Mouse (Mus musculus): ENCODE data around the gene Cryaa.

Gene Cryaa

DNA sequence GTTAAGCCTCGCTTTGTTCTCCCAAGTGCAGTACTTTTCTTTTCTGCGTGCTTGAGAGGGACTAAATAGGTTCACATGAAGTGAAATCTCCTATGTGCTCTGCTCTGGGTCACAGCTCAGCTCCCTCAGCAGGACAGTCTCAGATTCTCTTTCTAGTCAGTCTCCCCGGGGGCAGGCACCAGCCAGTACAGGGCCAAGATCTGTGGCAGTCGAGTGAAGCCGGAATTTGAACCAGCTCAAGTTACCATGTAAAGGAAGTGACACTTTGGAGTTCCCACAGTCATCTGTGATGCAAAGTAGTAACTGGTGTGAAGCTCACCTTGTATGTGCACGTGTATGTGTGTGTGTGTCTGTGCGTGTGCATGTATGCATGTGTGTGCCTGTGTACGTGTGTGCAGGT lies 32.8 kb downstream of the Cryaa start:
- no peak for DNase-seq

DNA sequence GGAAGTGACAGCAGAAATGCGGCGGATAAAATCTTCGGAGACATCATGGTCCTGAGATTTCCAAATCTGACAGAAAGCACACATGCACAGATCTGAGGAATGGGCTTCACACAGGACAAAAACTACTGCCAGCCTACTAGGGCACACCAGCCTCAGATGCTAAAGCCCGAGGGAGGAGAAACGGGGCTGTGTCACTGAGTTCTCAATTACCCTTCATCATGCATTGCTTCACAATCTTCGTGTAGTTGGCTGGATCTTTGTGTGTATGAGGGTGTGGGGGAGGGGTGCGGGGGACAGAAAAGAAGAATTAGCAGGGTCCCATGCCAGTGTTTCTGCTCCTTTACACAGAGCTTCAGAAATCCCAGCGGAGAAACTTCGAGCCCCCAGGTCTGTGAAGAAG lies 36.1 kb downstream of the Cryaa start:
- DNase-seq, result no peak

DNA sequence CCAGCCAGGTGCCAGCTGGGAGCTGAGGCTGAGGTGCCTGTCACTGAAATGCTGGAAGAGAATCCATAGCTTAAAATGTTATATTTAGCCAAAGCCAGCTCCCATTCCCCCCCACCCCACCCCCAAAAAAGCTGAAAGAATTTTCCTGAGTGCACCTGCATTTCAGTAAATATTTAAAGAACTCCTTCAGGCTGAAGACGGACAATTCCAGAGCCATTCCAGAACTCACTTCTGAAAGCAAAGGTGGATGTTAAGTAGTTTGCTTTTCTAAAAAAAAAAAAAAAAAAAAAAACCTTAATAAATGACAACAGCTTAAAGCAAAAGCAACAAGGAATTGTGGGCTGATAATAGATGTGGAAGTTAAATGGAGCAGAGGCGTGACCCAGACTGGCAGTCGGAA lies 36.5 kb downstream of the Cryaa start:
- DNase-seq, result no peak

GRCm38 (mm10) chr17:31715006-31715405 lies 37.4 kb downstream of the Cryaa start:
- no peak for DNase-seq

DNA sequence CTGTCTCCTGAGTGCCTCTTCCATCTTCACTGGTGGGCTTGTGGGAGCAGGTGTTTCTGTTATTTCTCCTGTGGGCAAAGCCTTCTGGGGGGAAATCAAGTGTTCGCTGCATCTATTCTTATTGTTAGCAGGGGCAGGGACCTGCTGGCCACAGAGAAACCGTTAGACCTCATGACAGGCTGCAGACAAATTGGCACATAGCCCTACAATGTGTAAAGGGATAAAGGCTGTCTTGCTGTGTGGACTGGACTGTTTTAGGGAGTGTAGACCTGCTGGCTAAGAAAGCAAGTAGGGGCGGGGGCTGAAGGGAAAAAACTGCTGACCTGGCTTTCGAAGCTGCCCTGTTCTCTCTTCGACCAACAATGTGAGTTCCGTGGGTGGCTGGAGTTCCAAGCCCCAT lies 44.0 kb downstream of the Cryaa start:
- DNase-seq, result no peak

DNA sequence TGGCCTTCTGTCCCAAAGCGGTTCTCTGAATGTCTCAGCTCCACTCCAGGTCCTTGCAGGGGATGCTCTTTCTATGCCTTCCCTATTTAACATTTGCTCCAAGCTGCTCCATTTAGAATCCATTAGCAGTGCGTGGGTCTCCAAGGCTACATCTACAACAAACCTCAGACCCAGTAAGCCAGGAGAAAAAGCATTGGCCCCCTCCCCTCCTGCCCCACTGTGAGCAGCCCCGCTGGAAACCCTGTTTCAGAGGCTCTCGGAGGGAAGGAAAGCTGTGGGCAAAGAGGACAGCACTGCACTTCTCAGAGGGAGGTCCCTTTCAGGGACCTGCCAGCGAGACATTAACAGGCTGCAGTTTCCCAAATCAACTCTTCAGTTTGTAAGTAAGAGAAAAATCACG lies 47.8 kb downstream of the Cryaa start:
- no peak for DNase-seq

GRCm38 (mm10) chr17:31726216-31726615 lies 48.6 kb downstream of the Cryaa start:
- DNase-seq, result no peak

DNA sequence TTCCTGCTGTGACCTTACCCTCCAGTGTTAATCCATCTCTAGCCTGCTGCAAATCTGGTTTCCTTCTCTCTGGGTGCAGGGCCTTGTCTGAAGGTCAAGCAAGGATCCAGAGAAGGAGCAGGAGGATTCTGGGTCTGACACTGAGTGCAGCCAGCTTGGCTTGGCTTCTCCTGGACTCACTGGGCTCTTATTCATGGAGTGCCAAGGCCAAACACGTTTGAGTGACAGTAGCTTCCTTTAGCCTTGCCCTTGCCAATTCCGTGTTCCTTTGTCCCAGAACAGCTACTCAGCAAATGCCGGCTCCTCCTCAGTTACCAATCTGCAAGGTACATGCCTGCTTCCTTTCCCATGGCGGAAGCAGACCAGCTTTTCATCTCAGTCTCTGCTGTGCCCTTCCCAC lies 49.6 kb downstream of the Cryaa start:
- DNase-seq, result no peak

- DNase-seq, result no peak
Measured at GRCm38 (mm10) chr17:31728043-31728442, 50.4 kb downstream of the Cryaa start.

GRCm38 (mm10) chr17:31728968-31729501 lies 51.4 kb downstream of the Cryaa start:
- no peak for DNase-seq

DNA sequence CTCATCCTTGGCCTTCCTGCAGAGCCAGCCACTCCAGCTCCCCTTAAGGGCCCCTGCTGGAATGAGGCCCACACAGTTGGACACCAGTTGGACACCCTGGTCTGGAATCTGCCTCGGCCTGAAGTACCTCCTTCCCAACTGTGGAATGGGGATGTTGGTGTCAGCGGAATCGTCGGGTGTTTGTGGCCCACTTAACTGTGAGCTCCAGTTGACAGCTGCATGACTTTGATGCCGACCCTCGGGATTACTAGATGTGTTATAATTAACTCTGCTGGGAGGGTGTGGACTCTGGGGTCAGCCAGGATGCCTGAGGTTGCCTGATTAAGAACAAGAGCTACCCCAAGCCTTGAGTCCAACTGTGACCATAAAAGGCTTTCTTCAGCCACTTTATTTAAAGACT lies 53.4 kb downstream of the Cryaa start:
- no peak for DNase-seq
